Mouse (Mus musculus) megakaryocyte, embryonic 14.5 days (primary cell): ENCODE measurements around the gene 4921536K21Rik.

Source experiments
- FLI1 ChIP-seq: IDR thresholded peaks from 2 replicates; pipeline ENCODE4 v1.6.1; 2012; ENCODE audit warnings: low read length, inconsistent platforms, mixed read lengths
- GATA1 ChIP-seq: IDR thresholded peaks from 3 replicates; pipeline ENCODE4 v1.6.1; 2012; ENCODE audit warnings: mixed read lengths, low read length, inconsistent platforms, borderline replicate concordance

GRCm38 (mm10) chr11:3922115-3922514, 27.2 kb upstream of the 4921536K21Rik start:
- TF ChIP-seq GATA1 (no peak), FLI1 (no peak)
